Mouse (Mus musculus) C2C12 (cell line): ENCODE measurements around the gene Nrap.
A peak's percentile ranks its signal among the peaks of the same experiment; 100 is the strongest.

Experiments used
- CEBPB ChIP-seq: IDR thresholded peaks from one replicate; pipeline ENCODE4 v1.6.1; 2011; ENCODE audit warnings: low read depth, mild to moderate bottlenecking, control low read depth, moderate library complexity
- CTCF ChIP-seq: IDR thresholded peaks from one replicate; pipeline ENCODE4 v1.5.1; 2011; ENCODE audit not compliant: control insufficient read depth, insufficient read depth, insufficient read length
- MAX ChIP-seq: IDR thresholded peaks from one replicate; pipeline ENCODE4 v1.6.1; 2011; ENCODE audit warnings: mild to moderate bottlenecking, control low read depth
- MYOD1 ChIP-seq: IDR thresholded peaks from one replicate; pipeline ENCODE4 v1.6.1; 2011; ENCODE audit warnings: low read depth; ENCODE audit not compliant: control insufficient read depth, insufficient read length
- USF1 ChIP-seq: IDR thresholded peaks from one replicate; pipeline ENCODE4 v1.6.1; 2011; ENCODE audit warnings: low read depth, mild to moderate bottlenecking, control low read depth, moderate library complexity

GRCm38 (mm10) chr19:56422476-56423338 lies 32.9 kb upstream of the Nrap start:
- peak; percentile 60 for TF ChIP-seq CTCF
- no peak for TF ChIP-seq MYOD1
- TF ChIP-seq MAX: no peak
- no peak for TF ChIP-seq USF1
- no peak for TF ChIP-seq CEBPB
